Mouse (Mus musculus): ENCODE results near the gene Kcnj5.

DNA sequence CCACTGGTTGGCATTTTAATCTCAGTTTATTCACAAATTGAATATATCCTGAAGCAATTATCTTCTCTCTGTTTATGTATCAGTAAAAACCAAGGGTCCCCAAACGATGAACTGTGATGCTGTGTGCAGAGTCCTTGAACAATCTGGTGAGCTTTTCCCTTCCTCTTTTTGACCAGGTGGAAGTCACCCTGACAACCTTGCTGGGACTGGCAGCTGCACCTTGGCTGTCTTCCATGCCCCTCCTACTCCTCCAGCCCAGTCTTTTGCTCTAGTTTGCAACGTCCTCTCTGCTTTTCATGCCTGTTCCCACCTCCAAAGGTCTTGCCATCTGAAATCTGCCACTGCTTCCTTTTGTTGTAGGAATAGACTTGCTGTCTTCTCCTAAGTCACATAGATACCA lies 24.7 kb upstream of the Kcnj5 start:
- TF ChIP-seq CTCF (IDR thresholded peaks at IDR 0.05; ENCODE audit: low read depth), result no peak
- no peak for TF ChIP-seq EP300 (IDR thresholded peaks at IDR 0.05; ENCODE audit: low read depth)
